Mouse (Mus musculus) neural tube, embryonic 13.5 days (tissue): Measurements from ENCODE around the gene Kpna2. TPM values are rescaled to one million over a fixed set of nuclear protein-coding genes. Genes with fewer than 3 reads are reported as not detected.

Experiments used
- ATAC-seq: fragments of 200-750 bp; cut with Nextera tagmentation; 2 replicates; pipeline ENCODE4 v1.8.0; 2017; ENCODE audit warnings: low read depth, mild to moderate bottlenecking, moderate TSS enrichment, moderate library complexity
- H3K27ac ChIP-seq: fragments of 300-500 bp; sonication (generic); replicated peaks from 2 replicates; pipeline ENCODE4 v1.5.1; 2015; ENCODE audit warnings: moderate library complexity, mild to moderate bottlenecking, inconsistent platforms
- H3K27me3 ChIP-seq: fragments of 300-500 bp; sonication (generic); 2 replicates; pipeline ENCODE4 v1.6.1; 2015; ENCODE audit warnings: mild to moderate bottlenecking, inconsistent platforms
- H3K36me3 ChIP-seq: fragments of 300-500 bp; sonication (generic); 2 replicates; pipeline ENCODE4 v1.6.1; 2015; ENCODE audit warnings: mild to moderate bottlenecking, inconsistent platforms
- H3K4me1 ChIP-seq: fragments of 300-500 bp; sonication (generic); replicated peaks from 2 replicates; pipeline ENCODE4 v1.6.1; 2015; ENCODE audit warnings: inconsistent platforms
- H3K4me2 ChIP-seq: fragments of 300-500 bp; sonication (generic); 2 replicates; pipeline ENCODE4 v1.6.1; 2015; ENCODE audit warnings: inconsistent platforms, mild to moderate bottlenecking, moderate library complexity
- H3K4me3 ChIP-seq: fragments of 300-500 bp; sonication (generic); 2 replicates; pipeline ENCODE4 v1.5.1; 2015; ENCODE audit warnings: mild to moderate bottlenecking, inconsistent platforms
- H3K9ac ChIP-seq: fragments of 300-500 bp; sonication (generic); 2 replicates; pipeline ENCODE4 v1.6.1; 2015; ENCODE audit warnings: moderate library complexity, mild to moderate bottlenecking, inconsistent platforms
- H3K9me3 ChIP-seq: fragments of 300-500 bp; sonication (generic); 2 replicates; pipeline ENCODE4 v1.6.1; 2016; ENCODE audit warnings: inconsistent platforms
- WGBS: fragments of 180-500 bp; shearing (Covaris S2); methylation state at CpG from one replicate; pipeline ENCODE4 v1.1.7; 2015; 5-methylcytosine and 5-hydroxymethylcytosine counted together
- polyA plus RNA-seq: library from polyadenylated mRNA; unstranded; fragments of >200 nt; fragmentation: Nextera tagmentation; extraction: Ambion mirVana; gene quantifications from 2 replicates; pipeline ENCODE4 v1.2.1, GENCODE M21; 2015

Kpna2 gene
- 165 and 181 TPM in 2 replicates for polyA plus RNA-seq

DNA sequence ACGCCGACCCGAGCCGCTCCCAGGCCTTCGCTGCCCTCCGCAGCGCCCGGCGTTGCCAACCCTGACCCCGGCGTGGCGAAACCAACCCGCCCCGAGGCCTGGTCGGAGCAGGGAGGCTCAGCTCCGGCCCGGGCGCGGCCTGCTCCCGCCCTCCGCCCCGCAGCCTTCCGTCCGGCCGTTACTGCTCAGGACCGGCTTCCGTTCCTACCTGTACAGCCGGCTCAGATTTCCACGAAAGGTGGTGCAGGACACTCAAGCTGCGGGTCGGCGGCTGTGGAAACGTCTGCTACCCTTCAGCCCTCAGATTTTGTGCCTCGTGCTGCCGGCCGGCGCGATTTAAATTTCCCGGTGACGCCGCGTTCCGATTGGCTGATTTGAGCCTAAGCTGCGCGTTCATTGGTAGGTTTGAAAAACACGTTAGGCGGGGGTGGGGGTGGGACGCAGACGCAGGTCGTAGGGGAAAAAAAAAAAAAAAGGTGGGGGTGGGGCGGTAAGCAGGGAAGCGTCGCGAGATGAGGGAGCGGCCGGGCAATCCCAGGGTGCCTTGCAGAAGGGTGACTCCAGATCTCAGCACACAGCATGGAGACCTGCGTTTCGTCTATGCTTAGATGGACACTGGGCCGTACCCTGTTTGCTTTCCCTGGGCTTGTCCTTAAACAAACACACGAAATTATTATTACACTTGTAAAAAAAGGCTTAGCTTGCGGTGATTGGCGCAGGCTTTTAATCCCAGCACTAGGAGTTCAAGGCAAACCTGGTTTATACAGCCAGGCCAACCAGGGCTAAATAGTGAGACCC is at the start of gene Kpna2:
Kpna2 (minus strand) TSS at position 391 of the 798 bp plus-strand sequence.
- ATAC-seq, result peak; percentile 94
- peak within 1 kb of the TSS; percentile 82 for H3K4me2 ChIP-seq
- H3K9me3 ChIP-seq, result no peaks in the 10 kb centered on the region

DNA sequence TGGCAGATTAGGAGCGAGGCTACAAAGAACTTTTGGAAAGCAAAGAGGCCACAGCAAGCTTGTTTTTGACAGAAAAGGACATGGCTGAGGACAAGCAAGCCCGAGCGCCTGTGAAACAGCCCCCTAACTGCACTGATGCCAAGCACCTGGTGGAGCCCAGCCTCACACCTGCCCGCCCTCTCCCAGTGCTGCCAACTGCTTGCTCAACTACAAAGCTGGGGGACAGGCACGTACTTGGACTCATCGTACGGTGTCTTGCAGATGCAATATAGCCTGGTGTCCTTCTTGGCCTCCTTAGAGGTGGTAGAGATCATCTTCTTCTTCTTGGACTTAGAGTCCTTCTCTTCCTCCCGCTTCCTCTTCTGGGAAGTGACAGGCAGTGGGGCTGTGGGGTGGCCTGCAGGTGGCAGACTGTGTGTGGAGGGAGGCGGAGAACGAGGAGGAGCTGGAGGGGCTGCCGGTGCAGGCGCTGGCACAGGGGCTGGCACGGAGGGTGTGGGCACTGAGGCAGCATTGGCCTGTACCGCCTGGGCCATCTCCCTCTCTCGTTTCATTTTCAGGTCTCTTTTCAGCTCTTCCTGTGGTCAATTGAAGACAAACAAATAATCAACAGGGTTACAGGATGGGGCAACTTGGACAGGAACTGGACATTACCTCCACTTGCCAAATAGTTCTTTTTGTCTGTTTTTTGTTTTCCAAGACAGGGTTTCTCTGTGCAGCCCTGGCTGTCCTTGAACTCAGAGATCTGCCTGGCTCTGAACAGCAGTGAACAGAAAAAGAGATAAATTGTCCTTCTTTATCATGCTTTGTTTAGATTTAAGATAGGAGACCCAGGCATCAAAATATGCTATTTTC is 47.7 kb upstream of the Kpna2 start:
- ATAC-seq, result no peak
- Histone ChIP-seq H3K4me1 (no peaks in the 10 kb centered on the region), H3K4me3 (no peak overlapping the region), H3K4me2 (no peak overlapping the region), H3K9me3 (no peaks in the 10 kb centered on the region), H3K27me3 (no peaks in the 10 kb centered on the region), H3K27ac (no peak overlapping the region), H3K9ac (no peak overlapping the region), H3K36me3 (peaks cover 56% of the 10 kb centered on the region)
- WGBS, result 91% methylated on average over 15 of the region's 15 CpGs

More for the DNA sequence above, at the start of gene Kpna2:
- under 1% methylated on average over 62 of the region's 62 CpGs for WGBS
- H3K4me3 ChIP-seq, result peak within 1 kb of the TSS; percentile 97
- no peaks in the 10 kb centered on the region for H3K27me3 ChIP-seq
- peak within 1 kb of the TSS; percentile 85 for H3K9ac ChIP-seq
- peaks cover 24% of the 10 kb centered on the region for H3K4me1 ChIP-seq
- H3K27ac ChIP-seq, result peak within 1 kb of the TSS; percentile 88
- peaks cover 25% of the 10 kb centered on the region for H3K36me3 ChIP-seq

DNA sequence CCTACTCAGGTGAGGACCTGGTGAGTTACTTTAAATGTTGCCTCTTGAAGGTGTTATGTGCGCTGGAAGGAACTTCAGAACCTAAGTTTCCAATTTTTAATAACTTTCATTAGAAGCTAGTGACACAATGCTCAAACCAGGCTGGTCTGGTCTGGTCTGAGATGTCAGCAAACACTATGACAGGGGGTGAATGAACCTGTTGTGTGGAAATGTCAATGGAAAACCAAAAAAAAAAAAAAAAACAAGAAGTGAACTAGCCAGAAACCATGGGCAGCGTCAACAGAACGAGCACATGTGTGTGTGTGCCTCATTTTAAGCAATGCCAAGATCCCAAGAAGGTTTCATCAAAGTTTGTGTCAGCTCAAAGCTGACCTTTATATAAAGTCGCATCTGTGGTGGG is 46.2 kb upstream of the Kpna2 start:
- H3K36me3 ChIP-seq, result peaks cover 59% of the 10 kb centered on the region
- H3K4me1 ChIP-seq, result no peaks in the 10 kb centered on the region
- H3K4me2 ChIP-seq, result no peak overlapping the region
- no peak overlapping the region for H3K9ac ChIP-seq
- WGBS, result 96% methylated on average over 4 of the region's 4 CpGs
- no peak for ATAC-seq
- H3K4me3 ChIP-seq, result no peak overlapping the region
- H3K27me3 ChIP-seq, result no peaks in the 10 kb centered on the region
- no peak overlapping the region for H3K27ac ChIP-seq
- H3K9me3 ChIP-seq, result no peaks in the 10 kb centered on the region

DNA sequence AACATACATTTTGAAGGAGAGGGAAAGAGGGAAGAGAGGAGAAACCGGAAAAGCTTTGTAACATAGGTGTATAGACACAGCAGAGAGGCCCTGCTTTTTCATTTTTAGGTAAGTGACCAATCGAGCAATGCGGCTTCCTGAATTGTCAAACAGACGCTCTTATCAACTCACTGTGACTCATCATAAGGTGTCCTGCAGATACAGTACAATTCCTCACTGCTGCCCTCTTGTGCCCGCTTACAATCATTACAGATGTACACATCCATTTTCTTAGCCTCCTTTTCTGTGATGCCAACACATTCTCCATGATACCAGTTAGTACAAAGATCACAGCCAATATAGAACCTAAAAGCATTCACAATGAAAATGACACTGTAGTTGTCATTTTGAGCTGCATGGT is 45.0 kb upstream of the Kpna2 start:
- ATAC-seq, result 0 out of 2 replicates have a peak, but pooled peaks have one; percentile 67
- H3K27me3 ChIP-seq, result no peaks in the 10 kb centered on the region
- H3K4me3 ChIP-seq, result no peak overlapping the region
- no peak overlapping the region for H3K4me2 ChIP-seq
- no peaks in the 10 kb centered on the region for H3K9me3 ChIP-seq
- no peaks in the 10 kb centered on the region for H3K4me1 ChIP-seq
- peaks cover 71% of the 10 kb centered on the region for H3K36me3 ChIP-seq
- H3K27ac ChIP-seq, result no peak overlapping the region
- WGBS, result 55% methylated on average over 5 of the region's 5 CpGs
- H3K9ac ChIP-seq, result no peak overlapping the region

DNA sequence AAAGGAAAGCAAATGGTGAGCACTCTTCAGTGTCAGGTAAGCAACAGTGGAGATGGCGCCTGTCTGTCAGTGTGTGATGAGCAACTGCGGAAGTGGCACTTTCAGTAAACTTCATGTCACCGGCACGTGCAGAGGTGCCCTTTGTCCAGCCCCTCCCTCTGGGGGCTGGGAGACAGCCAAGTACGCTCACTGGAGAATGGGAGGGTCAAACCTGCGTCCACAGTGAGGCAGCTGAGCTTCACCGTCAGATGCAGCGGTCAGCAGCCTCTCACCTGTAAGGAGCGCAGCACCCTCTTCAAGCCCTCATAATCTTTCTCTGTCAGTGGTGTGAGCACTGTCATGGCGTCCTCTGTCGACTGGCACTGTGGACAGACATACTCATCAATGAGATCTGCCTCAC is 44.0 kb upstream of the Kpna2 start:
- Histone ChIP-seq H3K9ac (no peak overlapping the region), H3K9me3 (no peaks in the 10 kb centered on the region), H3K36me3 (peaks cover 80% of the 10 kb centered on the region), H3K4me2 (no peak overlapping the region), H3K27ac (no peak overlapping the region), H3K4me1 (no peaks in the 10 kb centered on the region), H3K4me3 (no peak overlapping the region), H3K27me3 (no peaks in the 10 kb centered on the region)
- 95% methylated on average over 11 of the region's 11 CpGs for whole genome bisulfite sequencing
- no peak for ATAC-seq

DNA sequence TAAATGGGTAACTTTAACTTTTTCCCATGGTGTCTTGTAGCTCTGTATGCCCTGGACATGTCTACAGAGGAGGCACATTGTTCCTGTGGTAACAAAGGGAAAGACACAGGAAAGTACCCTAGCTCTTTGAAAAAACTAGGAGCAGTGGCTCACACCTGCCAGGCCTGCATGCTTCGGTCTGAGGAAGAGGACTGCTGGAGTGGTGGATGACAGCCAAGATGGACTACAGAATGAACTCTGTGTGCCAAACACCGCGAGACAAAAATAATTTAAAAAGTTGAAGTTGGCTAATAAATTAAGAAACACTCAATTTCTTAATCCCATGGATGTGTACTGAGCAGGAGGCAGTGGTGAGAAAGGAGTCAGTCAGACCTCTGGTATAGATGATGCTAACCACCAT is 42.1 kb upstream of the Kpna2 start:
- Histone ChIP-seq H3K27ac (no peak overlapping the region), H3K4me2 (no peak overlapping the region), H3K4me3 (no peak overlapping the region), H3K27me3 (no peaks in the 10 kb centered on the region), H3K4me1 (no peaks in the 10 kb centered on the region), H3K9ac (no peak overlapping the region), H3K36me3 (peaks cover 85% of the 10 kb centered on the region), H3K9me3 (no peaks in the 10 kb centered on the region)
- ATAC-seq, result no peak
- WGBS, result 90% methylated on average over 3 of the region's 3 CpGs

DNA sequence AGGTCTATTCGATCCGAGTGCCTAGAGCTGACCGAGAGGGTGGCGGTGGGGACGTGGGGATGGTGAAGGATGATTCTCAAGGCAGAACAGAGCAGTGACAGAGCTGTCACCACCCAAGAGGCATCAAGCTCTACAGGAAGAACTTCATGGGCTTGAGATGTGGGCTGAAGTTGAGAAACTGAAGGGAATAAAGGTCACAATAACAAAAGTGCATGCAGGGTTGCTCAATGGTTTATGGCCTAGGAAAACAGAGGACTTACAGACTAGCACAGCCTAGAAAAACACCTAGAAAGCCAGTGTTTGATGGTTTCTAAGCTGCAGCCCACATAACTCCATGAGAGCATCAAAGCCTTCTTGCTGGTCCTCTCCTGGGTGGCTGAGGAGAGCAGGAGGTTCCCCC is 40.1 kb upstream of the Kpna2 start:
- H3K4me1 ChIP-seq, result no peaks in the 10 kb centered on the region
- no peak overlapping the region for H3K9ac ChIP-seq
- no peaks in the 10 kb centered on the region for H3K9me3 ChIP-seq
- 94% methylated on average over 5 of the region's 5 CpGs for WGBS
- no peak overlapping the region for H3K4me2 ChIP-seq
- ATAC-seq, result no peak
- H3K27me3 ChIP-seq, result no peaks in the 10 kb centered on the region
- no peak overlapping the region for H3K27ac ChIP-seq
- H3K4me3 ChIP-seq, result no peak overlapping the region
- H3K36me3 ChIP-seq, result peaks cover 80% of the 10 kb centered on the region

DNA sequence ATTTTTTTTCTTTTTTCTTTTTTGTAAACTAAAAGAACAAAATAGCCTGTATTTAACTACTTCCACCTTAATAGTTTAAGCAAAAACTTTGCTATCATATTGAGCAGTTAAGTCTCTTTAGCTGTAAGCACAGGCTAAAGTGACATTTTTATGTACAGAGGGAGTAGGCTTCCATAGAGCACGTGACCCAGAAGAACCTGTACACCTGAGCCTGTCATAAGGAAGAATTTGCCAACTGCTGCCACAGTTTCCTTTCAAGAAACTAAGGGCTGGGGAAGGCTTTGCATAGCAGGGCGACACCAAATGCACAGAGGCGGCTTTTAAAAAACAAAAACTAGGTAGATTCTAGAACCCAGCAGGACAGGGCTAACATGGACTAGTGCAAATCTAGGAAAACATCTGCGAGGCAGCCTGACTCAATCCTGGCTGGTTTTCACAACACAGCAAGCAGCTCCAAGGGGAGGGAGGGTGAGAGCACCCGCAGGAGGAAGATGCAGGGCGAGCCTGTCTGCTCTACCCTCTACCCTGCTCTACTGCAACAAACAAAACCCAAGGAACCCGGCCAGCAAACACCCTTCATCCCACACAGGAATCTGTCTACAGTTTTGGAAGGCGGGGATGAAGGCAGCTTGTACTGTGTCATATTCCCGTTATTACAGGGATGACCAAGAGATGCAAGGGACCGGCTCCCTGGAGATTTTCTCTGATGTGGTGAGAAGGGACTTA is 34.9 kb upstream of the Kpna2 start:
- Histone ChIP-seq H3K9me3 (no peaks in the 10 kb centered on the region), H3K9ac (no peak overlapping the region), H3K4me3 (no peak overlapping the region), H3K4me1 (no peaks in the 10 kb centered on the region; the same call in 1 of the 2 replicates), H3K27me3 (no peaks in the 10 kb centered on the region), H3K27ac (no peak overlapping the region), H3K36me3 (peaks cover 38% of the 10 kb centered on the region), H3K4me2 (no peak overlapping the region)
- ATAC-seq, result no peak
- 87% methylated on average over 10 of the region's 10 CpGs for WGBS

DNA sequence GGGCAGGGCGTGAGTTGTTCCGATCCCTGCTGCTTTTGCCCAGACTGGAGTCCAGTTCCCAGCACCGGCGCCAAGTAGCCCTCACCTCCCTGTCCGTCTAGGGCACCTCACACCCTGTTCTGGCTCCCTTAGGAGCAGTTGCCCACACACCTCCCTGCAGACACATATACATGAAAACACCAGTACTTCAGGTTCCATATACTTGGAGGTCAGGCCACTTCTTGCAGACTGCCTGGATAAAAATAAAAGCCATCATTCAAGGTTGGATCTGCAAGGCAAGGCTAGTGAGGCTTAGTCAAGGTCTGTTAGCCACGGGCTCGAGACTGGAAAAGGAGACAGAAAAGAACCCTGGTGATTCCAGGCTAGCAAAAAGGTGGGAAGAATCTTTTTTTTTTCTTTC is 32.3 kb upstream of the Kpna2 start:
- H3K36me3 ChIP-seq, result peaks cover 12% of the 10 kb centered on the region
- WGBS, result 44% methylated on average over 7 of the region's 7 CpGs
- peaks cover 16% of the 10 kb centered on the region for H3K4me1 ChIP-seq

DNA sequence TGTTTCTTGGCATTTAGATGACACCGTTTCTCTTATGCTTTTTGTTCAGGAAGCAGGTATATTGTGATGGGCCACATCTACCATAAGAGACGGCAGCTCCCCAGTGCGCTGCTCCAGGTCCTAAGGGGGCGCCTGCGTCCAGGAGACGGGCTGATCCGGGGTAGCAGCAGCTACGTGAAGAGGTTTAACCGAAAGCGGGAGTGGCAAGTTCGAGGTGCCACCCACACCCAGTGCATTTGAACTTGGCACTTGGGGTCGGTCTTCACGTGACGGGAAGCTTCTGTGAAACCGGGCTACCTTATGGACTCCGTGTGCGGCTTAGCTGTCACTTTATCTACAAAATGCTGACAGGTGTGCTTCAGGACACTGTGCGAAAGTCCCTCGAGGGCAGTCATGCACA is 30.2 kb upstream of the Kpna2 start:
- Histone ChIP-seq H3K4me3 (no peak overlapping the region), H3K4me1 (peaks cover 37% of the 10 kb centered on the region), H3K9ac (no peak overlapping the region), H3K9me3 (no peaks in the 10 kb centered on the region), H3K27ac (no peak overlapping the region), H3K4me2 (no peak overlapping the region), H3K27me3 (no peaks in the 10 kb centered on the region), H3K36me3 (no peaks in the 10 kb centered on the region; the same call in 1 of the 2 replicates)
- 59% methylated on average over 19 of the region's 19 CpGs for WGBS
- no peak for ATAC-seq

More for the DNA sequence above, 32.3 kb upstream of the Kpna2 start:
- Histone ChIP-seq H3K9me3 (no peaks in the 10 kb centered on the region), H3K4me2 (no peak overlapping the region), H3K9ac (no peak overlapping the region), H3K4me3 (no peak overlapping the region), H3K27me3 (no peaks in the 10 kb centered on the region), H3K27ac (no peak overlapping the region)
- no peak for ATAC-seq

DNA sequence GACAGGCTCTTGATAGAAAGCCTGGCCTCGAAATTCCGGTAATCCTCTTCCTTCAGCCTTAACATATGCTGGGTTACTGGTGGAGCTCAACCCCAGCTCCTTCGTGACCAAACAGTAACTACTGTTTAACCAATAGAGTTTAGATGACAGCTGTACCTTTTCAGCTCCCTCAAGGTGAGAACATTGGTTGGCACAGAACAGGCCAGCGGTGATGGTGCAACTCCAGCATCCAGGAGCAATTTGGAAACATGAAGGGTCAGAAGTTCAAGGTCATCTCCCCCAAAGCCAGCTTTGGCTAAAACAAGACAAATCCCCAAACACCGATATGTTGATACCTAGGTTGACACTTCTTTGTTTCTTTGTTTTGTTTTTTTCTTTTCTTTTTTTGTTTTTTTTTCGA is 29.4 kb upstream of the Kpna2 start:
- 71% methylated on average over 6 of the region's 6 CpGs for WGBS
- Histone ChIP-seq H3K4me2 (peak overlapping the region; percentile 89), H3K36me3 (no peaks in the 10 kb centered on the region), H3K4me1 (peaks cover 42% of the 10 kb centered on the region), H3K27me3 (no peaks in the 10 kb centered on the region), H3K9ac (peak overlapping the region; percentile 79), H3K9me3 (no peaks in the 10 kb centered on the region), H3K27ac (peak overlapping the region; percentile 87), H3K4me3 (peak overlapping the region; percentile 61)
- no peak for ATAC-seq

DNA sequence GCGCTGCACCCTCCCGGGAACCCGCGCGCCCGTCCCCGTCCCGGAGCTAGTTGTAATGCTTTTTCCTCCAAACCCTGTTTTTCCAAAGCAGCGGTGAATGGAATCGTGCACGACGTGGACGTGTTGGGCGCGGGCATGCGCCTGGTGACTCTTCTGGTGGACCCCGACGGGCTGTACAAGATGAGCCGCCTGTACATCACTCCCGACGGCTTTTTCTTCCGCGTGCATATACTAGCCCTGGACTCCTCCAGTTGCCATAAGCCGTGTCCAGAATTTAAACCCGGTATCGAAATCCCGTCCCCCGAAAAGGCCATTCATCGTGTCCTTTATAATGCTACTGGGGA is 28.9 kb upstream of the Kpna2 start:
- no peaks in the 10 kb centered on the region for H3K36me3 ChIP-seq
- H3K9ac ChIP-seq, result peak overlapping the region; percentile 79
- H3K4me1 ChIP-seq, result peaks cover 42% of the 10 kb centered on the region
- no peaks in the 10 kb centered on the region for H3K9me3 ChIP-seq
- 3% methylated on average over 29 of the region's 29 CpGs for WGBS
- H3K27ac ChIP-seq, result peak overlapping the region; percentile 87
- peak overlapping the region; percentile 89 for H3K4me2 ChIP-seq
- H3K4me3 ChIP-seq, result peak overlapping the region; percentile 61
- no peaks in the 10 kb centered on the region for H3K27me3 ChIP-seq
- ATAC-seq, result peak; percentile 77
